Mouse (Mus musculus) left cerebral cortex, postnatal 36 days (tissue): Measurements from ENCODE around the gene Fads3. TPM values are rescaled to one million over a fixed set of nuclear protein-coding genes. Genes with fewer than 3 reads are reported as not detected.

Experiments used
- DNase-seq, 2 experiments: peaks; one replicate each; pipeline ENCODE4 v3.0.0; 2021 to 2022; ENCODE audit warnings: low spot score in 2 of 2, mixed read lengths in 1 of 2
- intact Hi-C: fragments of 180-260 bp; cut with DNase I; formaldehyde crosslinking; loops from one replicate; pipeline ENCODE4 v1.15.1; 2025
- total RNA-seq, 2 experiments: library from RNA; stranded (reverse); gene quantifications; 2 replicates each; pipeline ENCODE4 v1.2.3; 2021

Gene Fads3
- total RNA-seq, 2 experiments from 2014 or later = 26.1 to 29.6 TPM

DNA sequence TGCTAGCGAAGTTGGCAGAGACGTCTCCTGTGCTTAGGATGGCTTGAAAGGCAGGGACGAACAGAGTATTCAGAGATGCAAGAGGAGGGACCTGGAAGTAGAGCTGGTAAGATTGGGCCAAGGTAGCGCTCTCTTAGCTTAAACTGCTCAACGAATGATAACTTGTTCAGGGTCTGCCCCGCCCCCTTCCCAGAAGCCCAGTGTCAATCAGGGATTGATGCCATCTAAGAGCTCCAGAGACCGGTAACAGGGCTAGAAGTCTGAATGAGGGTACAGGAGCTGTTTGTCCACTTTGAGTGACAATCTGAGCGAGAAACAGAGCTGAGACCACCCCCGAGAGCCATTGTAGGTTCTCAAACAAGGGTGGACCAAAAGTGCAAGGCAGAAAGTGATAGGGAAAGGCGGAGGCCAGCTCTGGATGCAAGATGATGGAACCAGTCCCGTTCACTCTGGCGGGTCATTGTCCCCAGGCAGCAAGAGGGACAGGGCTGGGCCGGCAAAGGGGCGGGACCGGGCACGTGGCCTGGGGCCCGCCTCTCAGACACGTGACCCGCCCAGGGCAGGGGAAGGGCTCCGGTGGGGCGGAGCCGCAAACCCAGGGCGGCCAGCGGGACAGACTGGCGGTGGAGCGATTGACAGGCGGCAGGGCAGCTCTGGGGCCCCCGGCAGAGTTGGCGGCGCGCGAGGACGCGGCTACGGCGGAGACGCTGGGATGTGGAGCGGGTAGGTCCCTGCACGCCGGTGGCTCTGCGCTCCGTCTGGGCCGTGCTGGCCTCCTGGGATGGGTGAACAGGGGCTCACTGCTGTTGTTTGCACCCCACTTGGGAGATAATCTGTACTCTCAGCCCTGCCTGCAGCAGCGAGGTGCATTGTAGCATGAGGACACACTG, 23.5 kb upstream of the Fads3 start:
- intact Hi-C loops = no loop called here
- peak; percentile 75 to 78 for DNase-seq

- intact Hi-C loops = no loop called here
- DNase-seq = no peak
These were observed 22.9 kb upstream of the Fads3 start for GRCm38 (mm10) chr19:10018527-10018818.

GRCm38 (mm10) chr19:10019214-10019760, 22.1 kb upstream of the Fads3 start:
- intact Hi-C loops = no loop called here
- no peak for DNase-seq

- DNase-seq = no peak
- intact Hi-C loops = no loop called here
These were observed 19.4 kb upstream of the Fads3 start for GRCm38 (mm10) chr19:10021981-10022380.

GRCm38 (mm10) chr19:10022414-10023303, 18.7 kb upstream of the Fads3 start:
- intact Hi-C loops = no loop called here
- DNase-seq = peak; percentile 45 to 47

GRCm38 (mm10) chr19:10023304-10023758, 18.0 kb upstream of the Fads3 start:
- intact Hi-C loops = no loop called here
- no peak for DNase-seq

GRCm38 (mm10) chr19:10025169-10025875, 16.0 kb upstream of the Fads3 start:
- intact Hi-C loops = no loop called here
- no peak for DNase-seq

DNA sequence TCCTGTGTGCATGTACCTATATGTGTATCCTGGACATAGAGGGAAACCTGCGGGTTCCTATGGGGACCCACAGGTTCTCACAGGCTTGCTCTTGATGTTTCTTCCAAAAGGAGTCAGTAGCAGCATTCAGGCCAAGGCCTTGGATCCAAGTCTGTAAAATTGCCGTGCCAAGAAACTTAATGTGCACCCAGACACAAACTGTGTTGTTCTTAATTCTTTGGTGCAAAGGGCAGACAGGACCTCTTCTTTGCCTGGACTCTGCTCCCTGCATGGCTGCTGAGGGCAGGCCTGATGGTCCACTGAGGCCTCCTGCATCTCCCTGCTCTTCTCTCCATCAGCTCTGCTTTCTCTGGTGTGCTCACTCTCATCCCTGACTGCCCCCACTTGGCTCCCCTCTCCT, 11.6 kb upstream of the Fads3 start:
- intact Hi-C loops = loop anchor here (5.0 kb wide), 1 partner anchor 37 kb away; no protein-coding TSS in a partner anchor
- no peak for DNase-seq

DNA sequence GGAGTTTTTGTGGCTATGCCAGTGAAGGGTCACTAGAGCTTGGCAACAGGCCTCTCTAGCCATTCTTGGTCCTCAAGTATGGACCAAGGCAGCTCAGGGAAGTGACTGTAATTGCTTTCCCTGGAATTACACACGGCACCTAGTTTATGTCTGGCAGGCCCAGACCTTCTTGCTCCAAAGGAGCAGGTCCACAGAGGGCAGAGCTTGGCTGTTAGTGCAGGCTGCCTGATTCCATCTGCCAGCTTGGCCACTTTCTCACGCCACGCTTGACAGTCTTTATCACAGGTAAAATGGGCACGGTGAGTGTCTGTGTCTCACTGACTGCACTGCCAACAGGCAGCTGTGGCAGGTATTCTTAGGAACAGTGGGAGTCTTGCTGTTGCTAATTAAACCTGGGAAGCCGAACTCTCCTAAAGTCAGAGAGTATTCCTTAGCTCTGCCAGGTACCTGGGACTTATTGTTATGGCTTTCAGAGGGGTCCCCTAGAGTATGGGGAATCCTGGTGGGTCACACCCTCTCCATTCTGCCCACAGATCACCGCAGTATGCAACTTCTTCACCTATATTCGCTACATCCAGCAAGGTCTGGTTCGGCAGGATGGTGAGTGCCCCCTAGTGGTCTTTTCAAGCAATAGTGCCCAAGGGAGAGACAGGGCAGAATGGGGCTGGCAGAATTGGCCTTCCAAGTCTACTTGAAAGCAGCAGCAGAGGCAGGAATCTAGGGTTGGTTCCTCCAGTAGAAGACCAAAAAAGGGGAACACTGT, 8.0 kb upstream of the Fads3 start:
- intact Hi-C loops = loop anchor here (5.0 kb wide), 1 partner anchor 41 kb away; no protein-coding TSS in a partner anchor
- DNase-seq = peak; percentile 55 to 56

DNA sequence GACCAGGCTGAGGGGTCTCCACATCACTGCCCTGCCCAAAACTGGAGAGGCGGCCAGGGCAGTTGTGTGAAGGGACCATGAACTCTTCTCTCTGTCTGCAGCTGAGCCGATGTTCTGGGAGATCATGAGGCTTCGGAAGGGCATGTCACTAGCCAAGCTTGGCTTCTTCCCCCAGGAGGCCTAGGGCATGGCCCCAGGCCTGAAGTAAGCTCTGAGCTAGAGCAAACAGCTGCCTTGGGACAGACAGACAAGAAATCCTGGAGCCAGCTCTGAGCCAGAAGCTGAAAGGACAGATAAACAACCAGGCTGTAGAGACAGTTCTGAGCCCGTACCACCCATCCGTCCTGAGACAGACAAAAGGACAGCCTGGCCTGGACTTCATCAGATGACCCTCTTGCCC, 7.0 kb upstream of the Fads3 start:
- intact Hi-C loops = loop anchor here (2.0 to 5.0 kb wide), 3 partner anchors 34 to 118 kb away; partner anchors contain the start of genes Best1 and Rab3il1
- DNase-seq = no peak

DNA sequence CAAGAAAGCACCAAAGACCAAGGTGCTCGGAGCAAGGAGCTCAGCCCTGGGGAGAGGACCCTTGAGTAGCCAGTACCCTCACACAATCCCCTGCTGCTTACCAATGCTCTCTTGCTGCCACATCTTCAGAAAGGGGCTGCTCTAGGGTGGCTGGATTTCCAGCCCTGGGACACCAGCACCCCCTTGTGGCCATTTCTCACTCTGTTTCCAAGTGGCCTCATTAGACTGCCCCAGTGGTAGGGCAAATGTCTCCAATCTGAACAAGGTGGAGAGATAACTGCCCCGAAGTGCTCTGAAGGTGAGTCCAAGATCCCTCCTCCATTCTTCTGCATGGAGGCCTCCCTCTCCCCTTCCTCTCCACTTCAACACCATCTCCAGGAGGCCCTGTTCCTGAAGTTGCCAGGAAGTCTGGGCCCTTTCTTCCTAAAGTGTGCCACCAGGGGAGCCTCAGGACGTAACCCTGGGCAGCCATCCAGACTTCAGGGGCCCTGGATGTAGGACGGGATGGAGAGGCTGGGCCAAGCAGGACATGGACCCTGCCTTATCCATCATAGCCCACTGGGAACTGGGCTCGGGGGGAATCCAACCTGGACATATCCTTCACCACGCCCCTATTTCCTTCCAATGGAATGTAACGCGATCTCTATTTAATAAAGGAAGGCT, 6.5 kb upstream of the Fads3 start:
- intact Hi-C loops = loop anchor here (2.0 to 5.0 kb wide), 3 partner anchors 34 to 118 kb away; partner anchors contain the start of genes Best1 and Rab3il1
- peak; percentile 58 to 74 for DNase-seq

- intact Hi-C loops = no loop called here
- DNase-seq = no peak
These were observed 3.8 kb upstream of the Fads3 start for GRCm38 (mm10) chr19:10037534-10037933.

GRCm38 (mm10) chr19:10038364-10038763, 3.0 kb upstream of the Fads3 start:
- intact Hi-C loops = no loop called here
- DNase-seq = no peak

- no peak for DNase-seq
- intact Hi-C loops = no loop called here
These were observed 2.5 kb upstream of the Fads3 start for GRCm38 (mm10) chr19:10038910-10039309.

DNA sequence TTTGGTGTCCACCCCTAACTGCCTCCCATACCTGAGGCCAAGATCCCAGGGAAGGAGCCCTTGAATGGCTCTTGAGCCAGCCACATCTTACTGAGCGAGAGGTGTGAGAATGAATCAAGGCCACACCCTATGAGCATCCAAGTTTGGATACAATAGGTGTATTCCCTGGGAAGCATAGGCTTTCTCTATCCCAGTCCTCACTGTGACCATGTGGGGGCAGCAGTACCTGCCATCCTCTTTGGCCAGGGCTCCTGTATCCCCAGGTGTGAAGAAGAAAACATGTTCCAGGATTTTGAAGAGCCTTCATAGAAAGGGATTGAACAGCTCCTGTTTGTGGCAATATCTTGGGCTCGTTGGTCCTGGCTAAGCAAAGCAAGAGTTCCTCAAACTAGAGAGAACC, 1.8 kb upstream of the Fads3 start:
- intact Hi-C loops = loop anchor here (5.0 kb wide), 1 partner anchor 143 kb away; the partner anchor contains the start of gene Fads1

GRCm38 (mm10) chr19:10040866-10041387, 442 bp upstream of the Fads3 start:
- peak in 1 of 2 experiments; percentile 50 for DNase-seq

More for the DNA sequence above, 1.8 kb upstream of the Fads3 start:
- DNase-seq = no peak

GRCm38 (mm10) chr19:10042232-10042631, 863 bp downstream of the Fads3 start:
- intact Hi-C loops = loop anchor here (5.0 kb wide), 1 partner anchor 140 kb away; the partner anchor contains the start of gene Fads1
- peak in 1 of 2 experiments; percentile 32 for DNase-seq

More at GRCm38 (mm10) chr19:10040866-10041387, 442 bp upstream of the Fads3 start:
- intact Hi-C loops = loop anchor here (5.0 kb wide), 1 partner anchor 141 kb away; the partner anchor contains the start of gene Fads1
